Mouse (Mus musculus): ENCODE data around the gene Parp11.

DNA sequence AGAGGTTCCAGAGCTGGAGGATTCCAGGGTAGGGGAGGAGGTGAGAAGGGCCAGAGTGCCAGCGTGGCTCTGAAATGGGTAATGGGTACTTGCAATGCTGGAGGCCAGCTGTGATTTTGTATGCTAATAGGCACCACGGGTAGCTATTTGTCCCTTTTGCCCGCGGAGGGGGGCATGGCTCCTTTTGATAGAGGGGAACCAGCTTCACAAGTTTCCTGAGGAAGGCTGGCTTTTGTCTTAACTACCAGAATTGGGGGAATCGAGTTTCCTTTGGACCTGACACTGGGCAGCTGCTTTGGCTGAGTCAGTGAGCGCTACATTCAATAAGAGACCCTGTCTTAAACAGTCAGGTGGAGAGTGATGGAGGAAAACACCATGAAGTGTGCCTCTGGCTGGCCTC is 49.2 kb downstream of the Parp11 start:
- no peak for TF ChIP-seq USF1 (IDR thresholded peaks at IDR 0.05; ENCODE audit: low read depth, low read length)
- no peak for TF ChIP-seq ETS1 (conservative IDR thresholded peaks at IDR 0.05; ENCODE audit: low read depth, low read length)
- TF ChIP-seq CTCF (conservative IDR thresholded peaks at IDR 0.05 in 1 of 2, IDR thresholded peaks at IDR 0.05 in 1 of 2; ENCODE audit: low read depth in 2 of 2, low read length in 2 of 2) = no peak
- TF ChIP-seq MAX (IDR thresholded peaks at IDR 0.05; ENCODE audit: low read length) = no peak
- TF ChIP-seq ZKSCAN1 (IDR thresholded peaks at IDR 0.05; ENCODE audit: borderline replicate concordance, low read depth, low read length) = no peak
- TF ChIP-seq EP300 (IDR thresholded peaks at IDR 0.05; ENCODE audit: low read length) = no peak
- TF ChIP-seq KAT2A (IDR thresholded peaks at IDR 0.05; ENCODE audit: insufficient replicate concordance, low read length) = no peak
- TF ChIP-seq ZC3H11A (IDR thresholded peaks at IDR 0.05; ENCODE audit: low read depth, low read length) = no peak
- TF ChIP-seq SIN3A (IDR thresholded peaks at IDR 0.05; ENCODE audit: low read length) = no peak
- no peak for TF ChIP-seq MAFK (IDR thresholded peaks at IDR 0.05; ENCODE audit: insufficient replicate concordance, low read length)
- TF ChIP-seq NELFE (IDR thresholded peaks at IDR 0.05; ENCODE audit: low read depth, low read length) = no peak
- no peak for TF ChIP-seq NRF1 (IDR thresholded peaks at IDR 0.05; ENCODE audit: low read depth, low read length)
- TF ChIP-seq JUN (IDR thresholded peaks at IDR 0.05; ENCODE audit: insufficient read depth, low read depth, low read length) = no peak
- TF ChIP-seq POLR2A (IDR thresholded peaks at IDR 0.05; ENCODE audit: low read depth, low read length) = no peak

Measured in CH12.LX (cell line).